Mouse (Mus musculus): Measurements from ENCODE around the gene Ffar4.

DNA sequence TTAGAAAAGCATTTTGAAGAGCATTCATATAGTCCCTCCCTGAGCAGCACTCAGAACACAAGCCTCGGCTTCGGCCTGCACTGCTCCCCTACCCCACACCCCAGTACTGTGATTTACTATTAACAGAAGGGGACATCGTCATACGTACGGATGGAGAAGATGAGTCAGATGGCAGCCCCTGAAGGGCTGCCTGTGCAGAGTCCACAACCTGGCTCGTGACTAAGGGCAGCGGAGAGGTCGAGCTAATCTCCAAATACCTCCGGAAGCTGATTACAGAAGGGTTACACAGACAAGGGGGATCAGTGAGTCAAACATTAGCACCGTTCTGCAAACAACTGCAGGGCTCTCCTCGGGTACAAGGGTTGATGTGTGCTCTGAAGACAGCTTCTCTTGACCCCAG, 37.1 kb downstream of the Ffar4 start:
- no peak for TF ChIP-seq CTCF (IDR thresholded peaks at IDR 0.05; ENCODE audit: low read depth)
- no peak for TF ChIP-seq EP300 (IDR thresholded peaks at IDR 0.05; ENCODE audit: low read depth)
